Mouse (Mus musculus): Measurements from ENCODE around the gene Galns.
"Not testable (repeated sequence)": the region's sequence is repeated elsewhere in the genome, so short reads cannot be mapped to it uniquely, and the experiment has no call there.

The Galns gene

GRCm38 (mm10) chr8:122635878-122636802 lies 24.9 kb upstream of the Galns start:
- DNase-seq (ENCODE audit: extremely low spot score, low spot score) = peak; percentile 37

GRCm38 (mm10) chr8:122633205-122633604 lies 21.9 kb upstream of the Galns start:
- no peak for DNase-seq (ENCODE audit: extremely low spot score, low spot score)

- not testable (repeated sequence) for DNase-seq (ENCODE audit: extremely low spot score, low spot score)
Measured at GRCm38 (mm10) chr8:122632134-122632533, 20.9 kb upstream of the Galns start.

- no peak for DNase-seq (ENCODE audit: extremely low spot score, low spot score)
Measured at GRCm38 (mm10) chr8:122630696-122631095, 19.4 kb upstream of the Galns start.

GRCm38 (mm10) chr8:122629388-122629787 lies 18.1 kb upstream of the Galns start:
- no peak for DNase-seq (ENCODE audit: extremely low spot score, low spot score)

GRCm38 (mm10) chr8:122626896-122627295 lies 15.6 kb upstream of the Galns start:
- no peak for DNase-seq (ENCODE audit: extremely low spot score, low spot score)

GRCm38 (mm10) chr8:122625811-122626210 lies 14.5 kb upstream of the Galns start:
- DNase-seq (ENCODE audit: extremely low spot score, low spot score) = no peak

- DNase-seq (ENCODE audit: extremely low spot score, low spot score) = no peak
Measured at GRCm38 (mm10) chr8:122624653-122625052, 13.4 kb upstream of the Galns start.

GRCm38 (mm10) chr8:122623844-122624642 lies 12.8 kb upstream of the Galns start:
- no peak for DNase-seq (ENCODE audit: extremely low spot score, low spot score)

- no peak for DNase-seq (ENCODE audit: extremely low spot score, low spot score)
Measured at GRCm38 (mm10) chr8:122622727-122623126, 11.5 kb upstream of the Galns start, which contains the start of gene Pabpn1l. Gene Pabpn1l (minus strand): TSS chr8:122622739.

GRCm38 (mm10) chr8:122620446-122620845 lies 9.2 kb upstream of the Galns start:
- DNase-seq (ENCODE audit: extremely low spot score, low spot score) = no peak

- DNase-seq (ENCODE audit: extremely low spot score, low spot score) = no peak
Measured at GRCm38 (mm10) chr8:122618660-122619378, 7.6 kb upstream of the Galns start.

GRCm38 (mm10) chr8:122617947-122618546 lies 6.8 kb upstream of the Galns start:
- DNase-seq (ENCODE audit: extremely low spot score, low spot score) = peak; percentile 80

- no peak for DNase-seq (ENCODE audit: extremely low spot score, low spot score)
Measured at GRCm38 (mm10) chr8:122616181-122616905, 5.1 kb upstream of the Galns start.

GRCm38 (mm10) chr8:122610612-122611277 lies 518 bp downstream of the Galns start:
- no peak for DNase-seq (ENCODE audit: extremely low spot score, low spot score)

GRCm38 (mm10) chr8:122610209-122610608 lies 1.1 kb downstream of the Galns start:
- DNase-seq (ENCODE audit: extremely low spot score, low spot score) = no peak

GRCm38 (mm10) chr8:122606810-122607209 lies 4.5 kb downstream of the Galns start:
- no peak for DNase-seq (ENCODE audit: extremely low spot score, low spot score)

GRCm38 (mm10) chr8:122605367-122605766 lies 5.9 kb downstream of the Galns start:
- DNase-seq (ENCODE audit: extremely low spot score, low spot score) = no peak

GRCm38 (mm10) chr8:122604640-122605039 lies 6.6 kb downstream of the Galns start:
- DNase-seq (ENCODE audit: extremely low spot score, low spot score) = no peak

GRCm38 (mm10) chr8:122600666-122601065 lies 10.6 kb downstream of the Galns start:
- DNase-seq (ENCODE audit: extremely low spot score, low spot score) = no peak

Data from neural tube, embryonic 10.5 days (tissue).